Mouse (Mus musculus) right cerebral cortex, adult 18-20 months (tissue): ENCODE measurements at regions not wholly inside any gene's neighbourhood (a gene's known extent, or its start where the extent isn't known, plus 50 kb on each side); places are given as distances from the start of the nearest gene placed in this dataset.

ENCODE experiments used
- DNase-seq: peaks from one replicate; pipeline ENCODE4 v3.0.0; 2022; ENCODE audit warnings: mixed read lengths

DNA sequence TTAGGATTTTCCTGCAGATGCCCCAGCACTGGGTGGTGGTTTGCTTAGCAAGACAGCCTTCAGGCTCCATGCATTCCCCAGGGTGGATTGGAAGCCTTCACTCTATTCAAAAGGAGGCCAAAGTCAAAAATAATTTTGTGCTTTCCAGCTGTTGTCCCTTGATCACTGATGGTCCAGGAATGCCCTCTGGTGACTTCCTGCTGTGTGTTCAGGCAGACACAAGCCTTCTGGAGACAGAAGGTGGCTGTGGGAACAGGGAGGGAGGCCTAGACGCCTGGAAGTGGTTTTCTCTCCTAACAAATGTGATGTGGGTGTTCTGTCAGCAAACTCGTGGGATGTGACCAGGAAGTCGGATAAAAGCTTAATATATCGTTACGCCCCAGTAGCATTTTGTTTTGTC is 81.3 kb downstream of the Atp6ap1l start:
- peak; percentile 14 for DNase-seq

DNA sequence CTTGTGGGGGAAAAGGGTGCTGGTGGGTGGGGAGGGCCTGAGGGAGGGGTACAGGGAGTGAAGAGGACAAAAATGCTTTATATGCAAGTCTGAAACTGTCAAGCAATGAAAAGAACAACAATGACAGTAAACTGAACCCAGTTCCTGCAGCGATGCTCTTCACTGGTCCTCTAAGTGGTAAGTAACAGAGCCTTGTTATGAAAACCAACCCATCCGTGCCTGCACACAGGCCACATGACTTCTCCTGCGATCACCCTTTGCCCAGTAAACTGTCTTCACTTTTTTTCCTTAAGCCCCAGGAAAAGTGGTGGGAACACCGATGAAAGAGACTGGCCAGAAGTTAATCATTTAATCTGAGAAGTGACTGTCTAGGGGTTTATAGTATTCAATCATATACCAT is 83.3 kb downstream of the Atp6ap1l start:
- no peak for DNase-seq

DNA sequence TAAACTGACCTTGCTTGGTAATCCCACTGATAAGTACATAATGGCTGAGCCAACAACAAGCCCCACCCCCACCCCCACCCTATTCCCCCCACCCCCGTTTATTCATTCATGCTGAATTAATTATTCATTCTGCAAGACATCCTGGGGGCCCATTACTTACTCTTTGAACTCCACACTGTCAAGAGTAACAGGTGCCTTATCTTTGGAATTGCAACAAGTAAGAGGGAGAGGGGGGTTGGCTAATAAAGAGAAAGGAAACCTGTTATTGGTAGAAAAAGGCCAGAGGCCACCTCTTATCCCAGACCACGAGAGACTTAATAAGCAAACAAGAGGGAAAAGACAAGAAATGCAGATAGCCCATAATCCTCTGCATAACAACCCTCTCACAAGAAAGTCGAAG is 84.7 kb downstream of the Atp6ap1l start:
- DNase-seq = no peak

DNA sequence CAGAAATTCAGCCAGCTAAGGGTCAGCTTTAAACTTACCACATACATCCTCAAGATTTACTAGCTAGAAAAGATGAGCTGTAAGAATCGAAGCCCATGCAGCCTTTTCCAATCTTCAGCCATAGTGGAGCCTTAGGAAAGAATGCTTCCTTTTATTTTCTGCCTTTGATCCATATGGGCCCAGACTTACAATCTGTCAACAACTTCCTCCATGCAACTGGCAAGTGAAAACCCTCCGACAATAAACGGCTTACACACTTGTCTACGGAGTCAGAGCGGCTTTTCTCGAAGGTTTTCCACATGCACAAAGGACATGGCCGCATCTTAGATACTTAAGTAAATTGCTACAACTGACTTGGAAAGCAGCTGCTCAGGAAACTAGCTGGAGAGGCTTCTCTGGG is 85.2 kb downstream of the Atp6ap1l start:
- DNase-seq = no peak

DNA sequence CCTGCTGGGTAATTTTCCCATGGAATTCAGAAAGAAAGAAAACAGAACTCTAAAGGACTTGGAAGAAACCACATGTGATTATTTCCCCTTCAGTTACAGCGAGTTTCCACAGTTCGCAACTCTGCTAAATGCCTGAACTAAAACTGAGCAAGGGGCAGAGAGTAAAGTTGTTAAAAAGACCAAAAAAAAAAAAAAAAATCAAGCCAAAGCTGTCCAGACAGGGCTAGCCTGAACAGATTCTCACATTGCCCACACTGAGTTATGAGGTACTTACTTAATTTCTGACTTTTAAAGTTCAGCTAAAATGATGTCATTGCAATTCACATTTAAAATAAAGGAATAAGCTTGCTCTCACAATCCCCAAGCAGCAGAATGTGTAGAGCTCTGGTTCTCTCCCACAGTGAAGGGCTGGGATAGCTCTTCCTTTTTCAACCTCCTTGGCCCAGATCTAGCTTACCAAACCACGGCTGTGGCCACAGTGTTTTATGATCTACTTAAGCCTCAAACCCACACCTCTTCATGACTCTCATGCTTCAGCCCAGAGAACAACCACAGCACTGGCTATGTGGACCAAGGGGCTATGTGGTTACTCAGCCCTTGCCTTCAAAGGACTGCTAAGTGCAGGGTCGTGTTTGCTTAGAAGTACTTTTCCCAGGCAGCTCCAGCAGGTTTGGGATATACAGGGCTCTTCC is 90.8 kb downstream of the Atp6ap1l start:
- DNase-seq = no peak

DNA sequence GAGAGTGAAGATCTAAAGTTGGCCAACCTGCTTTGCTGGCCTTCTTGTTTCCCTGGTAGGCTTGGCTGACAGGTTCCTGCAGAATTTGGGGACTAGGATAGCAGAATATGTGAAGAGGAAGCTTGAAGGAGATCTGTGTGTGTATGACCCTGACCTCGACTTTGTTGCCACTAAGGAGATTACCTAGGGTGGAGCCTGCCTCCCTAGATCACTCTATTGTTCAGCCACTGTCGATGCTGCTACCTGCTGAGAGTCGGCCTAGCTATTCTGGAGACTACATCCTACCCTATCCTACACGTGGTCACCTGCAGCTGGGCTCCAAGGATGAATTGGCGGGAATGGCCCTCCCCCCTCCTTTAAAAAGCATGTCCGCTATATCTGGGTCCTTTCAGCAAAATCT is 95.1 kb downstream of the Atp6ap1l start:
- DNase-seq = no peak

DNA sequence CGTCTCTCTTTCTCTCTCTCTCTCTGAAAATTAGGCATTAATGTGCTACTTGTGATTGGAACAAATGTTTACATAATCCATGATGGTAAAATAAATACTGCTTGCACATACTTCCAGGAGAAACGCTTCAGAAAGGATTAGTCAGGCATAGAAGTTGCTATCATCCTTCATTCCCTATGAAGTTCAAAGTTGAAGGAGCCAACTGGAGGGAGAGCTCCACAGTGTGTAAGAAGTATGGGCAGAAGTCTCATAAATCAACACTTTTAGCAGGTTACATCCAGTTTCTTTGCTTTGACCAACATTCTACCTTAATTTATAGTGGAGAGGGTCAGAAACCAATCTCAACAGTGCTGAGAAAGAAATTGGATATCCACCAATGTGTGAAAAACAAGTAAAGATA is 105.5 kb downstream of the Atp6ap1l start:
- no peak for DNase-seq

DNA sequence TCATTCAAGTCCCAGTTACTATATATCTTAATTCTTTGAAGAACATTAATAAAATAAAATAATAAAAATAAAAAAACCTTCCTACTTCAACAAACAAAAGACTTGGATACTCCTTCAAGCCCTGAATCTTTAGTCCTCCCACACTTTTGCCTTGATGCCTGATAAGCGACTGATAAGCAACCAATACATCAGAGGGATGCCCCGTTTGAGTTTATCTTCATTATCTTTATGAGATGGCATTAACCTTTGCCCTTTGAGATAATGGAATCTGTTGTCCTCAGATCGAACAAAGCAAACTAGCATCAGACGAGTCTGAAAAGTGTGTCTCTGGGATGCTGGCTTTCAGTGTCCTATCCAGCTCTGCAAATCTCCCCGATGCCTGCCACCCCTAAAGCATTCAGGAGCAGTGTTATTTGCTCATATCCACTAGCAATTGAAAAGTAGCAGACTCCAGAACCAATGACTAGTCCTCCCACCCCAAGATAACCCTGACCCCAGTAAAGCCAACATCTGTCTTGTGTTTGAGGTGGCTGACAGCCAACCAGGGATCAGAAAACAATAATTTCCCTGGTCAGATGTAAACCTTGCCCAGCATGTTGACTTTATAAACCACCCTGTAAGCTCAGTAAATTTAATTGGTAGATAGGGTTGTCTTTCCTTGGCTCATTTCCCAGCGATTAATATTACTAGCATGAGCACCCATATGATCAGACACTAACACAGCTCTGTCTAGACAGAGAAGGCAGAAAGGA is 106.2 kb downstream of the Atp6ap1l start:
- no peak for DNase-seq

DNA sequence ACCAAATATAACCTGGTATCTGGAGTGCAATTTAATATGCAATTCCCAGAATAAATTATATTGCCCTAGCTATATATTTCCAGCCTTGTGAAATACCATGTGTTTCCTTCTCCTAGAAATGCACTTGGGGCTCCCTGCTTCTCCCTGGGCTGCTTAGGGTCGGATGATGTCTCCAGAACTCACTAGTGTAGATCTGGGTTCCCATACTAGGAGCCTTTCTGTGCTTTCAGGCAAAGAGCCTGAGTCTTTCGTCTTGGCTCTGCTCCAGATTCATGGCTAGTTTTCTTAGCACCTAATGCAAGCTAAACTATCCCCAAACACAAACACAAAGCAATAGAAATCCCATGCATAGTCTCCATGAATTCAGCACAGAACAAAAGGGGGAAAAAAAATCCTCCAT is 106.8 kb downstream of the Atp6ap1l start:
- DNase-seq = no peak

DNA sequence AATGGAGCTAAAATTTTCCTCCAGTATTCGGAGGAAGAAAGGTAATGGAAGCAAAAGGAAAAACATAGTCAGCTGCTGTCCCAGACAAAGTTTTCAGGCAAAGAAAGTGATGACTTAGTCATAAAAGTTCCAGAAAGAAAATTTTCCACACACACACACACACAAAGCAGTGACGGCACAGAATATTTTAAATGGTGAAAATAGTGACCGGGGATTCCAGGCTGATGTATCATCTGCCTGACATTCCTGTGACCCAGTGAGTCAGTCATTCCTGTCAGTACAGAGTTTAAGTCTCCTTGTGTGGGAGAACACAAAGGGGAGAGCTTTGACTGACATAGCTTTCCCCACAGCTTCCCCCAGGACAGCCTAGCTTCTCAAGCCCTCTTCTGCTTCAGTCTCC is 107.9 kb downstream of the Atp6ap1l start:
- no peak for DNase-seq

DNA sequence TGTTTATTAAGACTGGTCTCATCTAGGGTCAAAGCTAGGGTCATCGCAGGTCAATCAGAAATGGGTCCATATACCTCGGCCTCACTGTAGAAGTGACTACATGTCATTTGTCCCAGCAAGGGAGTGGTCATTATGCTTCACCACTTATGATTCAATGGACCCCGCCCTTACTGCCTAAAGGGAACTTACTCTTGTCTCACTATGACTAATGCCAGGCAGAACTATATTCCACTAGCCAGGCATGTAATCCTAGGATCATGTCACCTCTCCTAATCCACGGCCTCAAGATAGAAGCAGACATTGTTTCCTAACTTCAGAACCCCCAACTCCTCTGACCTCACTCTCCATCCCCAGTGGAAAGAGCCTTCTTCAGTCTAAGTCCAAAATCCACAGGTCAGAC is 108.3 kb downstream of the Atp6ap1l start:
- no peak for DNase-seq

DNA sequence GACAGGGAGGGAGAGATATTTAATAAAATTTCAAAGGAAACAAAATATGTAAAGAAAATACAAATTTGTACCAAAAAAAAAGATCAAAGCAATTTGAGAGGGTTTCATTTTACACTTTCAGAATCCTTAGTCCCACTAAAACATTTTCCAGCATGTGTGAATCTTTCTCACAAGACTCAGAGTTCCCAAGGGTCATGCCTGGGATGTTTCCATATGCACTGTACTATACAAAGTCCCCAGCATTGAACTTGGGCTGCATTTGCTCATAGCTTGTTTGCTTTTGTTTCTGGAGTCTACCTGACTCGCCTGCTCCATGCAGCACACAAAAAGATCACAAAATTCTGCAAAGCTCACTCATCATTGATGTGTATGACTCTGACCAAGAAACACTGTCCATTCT is 122.7 kb downstream of the Atp6ap1l start:
- no peak for DNase-seq

DNA sequence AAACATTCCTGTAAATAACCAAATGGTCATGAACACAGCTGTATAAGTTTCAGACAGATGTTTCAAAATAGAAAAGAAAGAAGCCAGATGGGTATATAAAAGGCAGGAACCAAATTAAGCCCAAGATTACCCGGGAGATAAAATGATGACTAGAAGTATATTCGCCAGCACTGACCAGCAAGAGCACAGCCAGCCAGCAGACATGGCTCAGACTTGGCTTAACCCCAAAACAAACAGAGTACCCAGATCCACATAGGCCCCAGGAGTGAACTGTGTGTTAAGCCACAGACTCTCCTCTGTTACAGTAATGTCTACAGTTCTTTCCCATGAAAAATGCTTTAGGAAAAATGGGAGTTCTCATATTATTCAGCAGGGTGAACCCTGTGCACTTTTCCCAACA is 123.2 kb downstream of the Atp6ap1l start:
- DNase-seq = no peak

DNA sequence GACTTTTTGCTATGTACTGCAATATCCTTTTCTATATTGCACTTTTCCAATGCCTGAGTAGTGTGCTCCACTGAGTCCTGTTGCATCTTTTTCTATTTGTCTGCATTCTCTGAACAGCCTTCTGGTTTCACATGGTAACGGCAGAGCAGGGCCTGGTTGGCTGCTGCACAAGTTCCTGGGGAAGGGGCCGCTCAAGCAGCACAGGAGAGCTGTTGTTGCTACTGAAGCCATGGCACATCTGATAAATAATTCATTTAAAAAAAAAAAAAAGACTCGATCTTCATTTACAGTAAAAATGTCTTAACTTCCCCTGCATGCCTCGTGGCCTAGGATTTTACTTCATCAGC is 127.2 kb downstream of the Atp6ap1l start:
- no peak for DNase-seq

DNA sequence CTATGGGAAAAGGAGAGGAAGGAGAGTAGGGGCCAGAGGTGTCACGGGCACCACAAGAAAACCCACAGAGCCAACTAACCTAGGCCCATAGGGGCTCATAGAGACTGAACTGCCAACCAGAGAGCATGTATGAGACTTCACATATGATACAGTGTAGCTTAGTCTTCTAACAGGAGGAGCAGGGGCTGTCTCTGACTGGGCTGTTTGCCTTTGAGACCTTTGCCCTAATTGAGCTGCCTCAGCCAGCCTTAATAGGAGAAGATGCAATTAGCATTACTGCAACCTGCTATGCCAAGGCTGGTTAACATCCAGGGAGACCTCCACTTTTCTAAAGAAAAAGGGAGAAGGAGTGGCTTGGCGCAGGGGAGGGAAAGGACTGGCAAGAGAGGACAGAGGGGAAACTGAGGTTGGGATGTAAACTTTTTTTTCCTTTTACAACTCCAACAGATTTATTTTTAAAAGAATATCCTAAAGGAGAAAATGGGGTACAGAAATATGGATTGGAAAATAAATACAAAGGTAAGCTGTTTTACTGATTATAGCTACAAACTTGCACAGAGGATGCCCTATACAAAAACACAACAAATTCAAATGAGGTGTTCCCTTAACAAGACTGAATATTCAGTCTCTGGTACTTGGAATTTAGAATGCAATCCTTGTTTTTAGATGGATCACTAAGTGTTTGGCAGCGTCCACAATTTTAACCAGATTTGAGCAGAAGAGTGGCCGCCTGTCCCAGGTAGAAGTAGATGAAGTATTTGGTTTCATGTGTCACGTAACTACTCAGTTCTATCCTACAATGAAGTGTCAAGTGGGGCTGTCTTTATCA is 127.8 kb downstream of the Atp6ap1l start:
- no peak for DNase-seq

DNA sequence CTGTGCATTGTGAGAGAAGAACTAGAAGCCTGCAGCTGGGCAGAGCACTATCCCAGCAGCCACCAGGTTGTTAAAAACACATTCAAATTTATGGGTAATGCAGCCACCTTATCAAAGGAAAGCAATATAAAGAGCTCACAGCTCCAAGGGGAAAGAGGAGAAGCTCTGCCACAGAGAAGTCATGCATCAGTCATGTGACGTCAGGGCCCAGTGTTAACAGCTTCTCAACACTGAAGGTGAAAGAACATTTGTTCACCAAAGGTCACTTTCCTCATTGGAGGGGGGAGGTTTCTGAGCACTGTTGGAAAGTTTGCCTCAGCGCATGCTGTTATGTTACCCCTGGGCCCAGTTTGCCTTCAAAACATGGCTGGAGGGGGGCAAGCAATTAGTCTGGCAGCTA is 143.0 kb downstream of the Atp6ap1l start:
- DNase-seq = no peak

DNA sequence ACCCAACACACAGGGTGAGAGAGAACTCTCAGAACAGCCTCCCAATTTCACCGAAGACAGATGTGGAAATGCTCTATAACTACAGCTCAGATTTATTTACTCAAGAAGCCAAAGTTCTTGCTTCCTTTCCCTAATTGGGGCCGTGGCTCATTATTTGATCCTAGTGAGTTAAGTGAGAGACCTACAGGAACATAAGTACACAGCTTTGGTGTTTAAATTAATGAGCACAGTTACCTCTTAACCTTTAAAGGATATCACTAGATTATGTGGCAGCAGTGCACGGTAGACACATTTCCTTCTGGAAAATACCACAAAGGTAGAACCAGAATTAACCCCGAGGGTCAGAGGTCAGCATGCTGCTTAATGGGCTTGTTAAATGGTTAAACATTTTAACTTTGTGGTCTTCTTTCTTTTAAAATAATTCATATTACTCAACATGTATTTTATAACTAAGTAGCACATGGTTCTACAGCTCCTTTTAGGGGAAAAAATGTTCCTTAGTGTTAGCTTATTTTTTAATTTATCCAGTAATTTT is 144.6 kb downstream of the Atp6ap1l start:
- no peak for DNase-seq

DNA sequence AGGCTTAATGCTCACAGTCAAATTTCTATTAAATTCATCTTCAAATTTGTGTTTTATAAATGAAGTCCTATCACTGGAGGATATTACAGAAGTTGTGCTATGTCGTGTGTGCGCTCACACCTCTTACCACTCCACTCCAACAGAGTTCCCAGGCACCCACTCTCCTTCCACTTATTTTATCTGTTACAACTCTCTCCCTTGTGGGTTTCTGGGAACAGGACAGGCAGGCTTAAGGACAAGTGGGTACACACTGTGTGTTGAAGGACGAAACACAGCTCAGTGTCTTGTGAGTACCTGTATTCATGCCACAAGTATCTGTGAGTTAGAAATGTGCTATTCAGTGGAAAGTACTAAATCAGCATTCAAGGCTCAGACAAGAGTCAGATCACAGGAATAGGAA is 150.7 kb downstream of the Atp6ap1l start:
- DNase-seq = no peak

DNA sequence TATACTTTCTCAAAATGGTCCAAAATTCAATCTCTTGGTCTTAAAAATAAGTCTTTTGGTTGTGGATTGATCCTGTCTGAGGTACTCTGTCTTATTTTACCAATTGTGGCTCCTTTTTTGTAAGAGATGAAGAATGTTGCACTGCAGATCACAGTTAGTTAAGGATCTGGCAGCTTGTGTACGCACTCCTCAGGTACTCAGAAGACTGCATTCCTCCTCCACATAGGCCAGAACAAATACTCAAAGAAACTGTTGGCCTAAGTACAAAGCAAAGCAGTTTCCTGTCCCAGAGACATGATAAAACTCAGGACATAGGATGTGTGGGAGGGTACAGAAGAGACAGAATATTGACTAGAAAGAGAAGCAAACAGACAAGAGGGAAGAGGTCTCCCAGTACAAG is 155.4 kb downstream of the Atp6ap1l start:
- DNase-seq = no peak

DNA sequence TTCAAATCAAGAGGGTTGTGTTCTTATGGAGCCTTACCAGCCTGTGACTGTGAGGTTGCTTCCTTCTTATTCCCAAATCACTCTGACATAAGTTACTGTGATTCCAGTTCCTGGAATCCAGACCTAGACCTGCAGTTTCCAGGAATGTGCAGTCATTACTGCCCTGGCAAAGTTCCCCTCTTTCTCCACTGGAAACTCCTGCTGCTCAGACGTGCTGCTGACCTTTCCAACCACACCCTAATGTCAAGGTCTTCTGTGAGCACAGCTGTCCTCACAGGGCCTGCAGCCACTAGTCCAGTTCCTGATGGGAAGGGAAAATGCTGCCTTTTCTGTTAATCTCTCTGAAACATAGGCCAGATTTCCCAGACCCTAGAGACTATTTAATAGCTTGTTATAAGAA is 160.1 kb downstream of the Atp6ap1l start:
- DNase-seq = no peak

DNA sequence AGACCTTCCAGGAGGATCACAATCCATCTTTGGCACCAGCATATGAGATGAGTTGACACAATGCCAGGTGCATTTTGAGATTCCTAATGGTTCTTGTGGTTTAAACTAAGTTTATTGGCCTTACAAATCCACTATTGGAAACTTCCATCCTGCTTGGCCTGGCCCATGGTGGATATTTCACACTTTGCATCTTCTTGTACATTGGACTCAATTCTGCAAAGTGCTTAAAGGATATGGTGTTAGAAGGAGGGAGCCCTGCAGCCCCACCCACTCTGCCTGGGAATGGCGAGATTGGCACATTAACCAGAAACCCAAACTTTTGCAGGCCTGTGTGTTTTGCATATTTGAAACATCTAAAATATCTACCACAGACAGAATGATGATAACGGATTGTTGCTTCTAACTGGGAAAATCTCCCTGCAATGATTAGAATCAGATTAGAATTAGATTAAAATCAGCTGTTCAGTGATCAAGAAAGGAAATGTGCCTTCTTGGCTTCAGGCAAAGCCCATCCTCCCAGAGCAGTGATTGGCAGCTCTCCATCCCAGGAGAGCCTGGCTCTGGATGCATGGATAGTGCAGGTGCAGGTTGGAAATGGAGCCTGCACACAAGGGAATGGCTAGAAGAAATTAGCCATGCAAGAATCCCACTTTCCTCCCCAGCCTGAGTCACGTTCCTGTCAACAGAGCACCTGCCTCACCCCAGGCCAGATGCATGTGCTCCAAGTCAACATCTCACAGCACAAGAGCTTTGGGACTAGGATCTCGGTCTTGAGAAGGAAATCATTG is 162.3 kb downstream of the Atp6ap1l start:
- DNase-seq = no peak

DNA sequence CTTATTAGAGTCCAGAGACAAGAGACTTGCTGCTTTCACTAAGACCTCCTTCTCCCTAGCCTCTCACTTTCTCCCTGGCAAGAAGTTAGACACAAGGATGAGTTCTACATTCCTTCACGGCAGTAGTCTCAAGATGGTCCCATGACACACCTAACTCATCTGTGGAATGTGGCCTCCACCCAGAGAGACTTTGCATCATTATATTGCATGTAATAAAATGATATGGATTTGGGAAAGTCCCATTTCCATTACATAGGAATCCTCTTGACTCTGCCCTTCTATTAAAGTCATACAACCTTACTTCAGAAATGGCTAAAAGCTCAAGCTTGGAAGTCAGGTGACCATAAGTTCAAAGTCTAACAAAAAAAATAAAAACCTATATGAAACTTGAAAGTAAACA is 165.4 kb downstream of the Atp6ap1l start:
- no peak for DNase-seq

DNA sequence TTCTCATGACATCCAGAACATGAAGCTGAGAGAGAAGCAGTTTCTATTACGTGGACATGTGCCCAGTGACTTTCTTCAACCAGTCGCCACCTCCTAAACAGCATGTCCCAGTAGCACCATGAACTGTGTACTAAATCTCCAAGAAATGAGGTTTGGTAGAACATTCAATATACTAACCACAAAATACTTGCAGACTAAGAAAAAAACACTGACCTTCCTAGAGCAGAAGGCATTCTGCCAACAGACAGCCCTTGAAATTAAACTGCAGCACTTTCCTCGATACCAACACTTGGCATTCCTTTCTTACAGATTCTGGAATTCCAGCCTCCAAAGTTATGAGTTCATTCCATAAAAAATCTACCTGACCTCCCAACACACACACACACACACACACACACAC is 166.6 kb downstream of the Atp6ap1l start:
- DNase-seq = no peak
